Mouse (Mus musculus): Measurements from ENCODE around the gene Sbp. TPM values are rescaled to one million over a fixed set of nuclear protein-coding genes. Genes with fewer than 3 reads are reported as not detected.

Sbp gene
- not detected in 2 replicates for polyA plus RNA-seq (2012; rRNA removed)

DNA sequence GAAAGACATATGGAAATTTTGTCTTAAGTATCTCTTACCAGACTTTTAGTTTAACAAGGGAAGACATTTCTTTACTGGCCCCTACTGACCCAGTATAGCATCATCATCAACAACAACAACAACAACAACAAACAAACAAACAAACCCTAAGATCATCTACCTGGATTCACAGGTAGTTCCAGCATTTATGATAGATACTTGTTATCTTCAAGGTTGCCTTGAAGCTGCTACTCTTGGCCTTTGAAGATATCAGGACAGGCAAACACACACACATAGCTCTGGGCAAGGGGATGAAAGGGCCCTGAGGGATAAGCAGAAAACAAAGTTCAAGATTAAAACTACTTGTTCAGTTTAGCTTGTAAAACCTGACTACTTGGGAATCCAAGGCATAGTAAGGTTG lies at the start of gene Sbp:
Sbp (plus strand) TSS at position 301 of the 400 bp plus-strand sequence.

DNA sequence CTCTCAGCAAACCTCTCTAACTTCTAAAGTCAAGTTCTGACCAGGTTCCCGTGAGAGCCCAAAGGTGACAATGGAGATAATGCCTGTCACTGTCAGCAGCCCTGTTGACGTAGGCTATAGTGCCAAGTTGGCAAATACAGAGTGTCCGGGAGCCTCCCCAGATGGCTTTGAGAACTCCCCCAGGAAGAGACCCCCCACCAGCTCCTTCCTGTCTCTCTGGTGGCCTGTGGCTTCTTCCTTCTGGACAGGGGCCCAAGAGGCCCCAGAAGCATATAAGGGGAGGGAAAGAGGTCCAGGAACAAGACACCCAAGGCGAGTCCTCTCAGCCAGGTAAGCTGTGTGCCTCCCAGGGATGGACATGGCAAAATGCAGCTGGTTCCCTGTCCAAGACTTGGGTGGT lies 24.3 kb upstream of the Sbp start, which contains the start of gene Dcpp3:
Dcpp3 (plus strand) TSS at position 301 of the 400 bp plus-strand sequence.

DNA sequence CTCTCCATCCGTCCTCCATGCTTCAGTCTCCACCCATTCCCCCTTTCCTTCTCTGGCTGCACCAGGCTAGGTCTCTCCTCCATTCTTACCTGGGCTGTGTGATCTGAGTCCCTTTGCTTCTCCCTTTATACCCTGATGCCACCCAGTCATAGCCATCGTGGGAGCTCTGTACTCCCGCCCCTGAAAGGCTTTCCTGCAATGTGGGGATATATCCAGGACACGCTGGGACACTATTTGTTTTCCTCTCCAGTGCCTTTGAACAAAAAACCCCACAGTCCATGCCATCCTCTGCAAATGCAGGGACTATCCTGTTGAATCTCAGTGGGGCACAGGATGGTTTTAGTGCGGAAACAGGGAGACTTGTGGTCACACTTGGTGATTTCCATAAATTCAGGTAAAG lies 13.7 kb downstream of the Sbp start, which contains the start of gene Sbpl:
Sbpl (minus strand) TSS at position 101 of the 400 bp plus-strand sequence.

GRCm38 (mm10) chr17:23980297-23980909 lies 38.9 kb downstream of the Sbp start, which contains the start of gene Prss30:
Gene Prss30 (minus strand): TSS chr17:23980566.

Other genes with a start within 250 kb of the Sbp start
- gene 1520401A03Rik, start 218.9 kb upstream of the Sbp start, polyA plus RNA-seq (2012; rRNA removed), result 0.17 and 0.32 TPM in 2 replicates
- gene Pkmyt1, start 215.3 kb upstream of the Sbp start, polyA plus RNA-seq (2012; rRNA removed), result 19.8 and 20.8 TPM in 2 replicates
- 33.9 and 34.7 TPM in 2 replicates for gene Paqr4, start 200.8 kb upstream of the Sbp start, polyA plus RNA-seq (2012; rRNA removed)
- gene Kremen2, start 195.8 kb upstream of the Sbp start, polyA plus RNA-seq (2012; rRNA removed), result 1.3 and 1.6 TPM in 2 replicates
- 80.5 and 83.9 TPM in 2 replicates for gene Flywch1, start 170.1 kb upstream of the Sbp start, polyA plus RNA-seq (2012; rRNA removed)
- 46.4 and 59.7 TPM in 2 replicates for gene Flywch2, start 155.6 kb upstream of the Sbp start, polyA plus RNA-seq (2012; rRNA removed)
- 446 and 518 TPM in 2 replicates for gene Srrm2, start 151.1 kb upstream of the Sbp start, polyA plus RNA-seq (2012; rRNA removed)
- gene Elob, start 112.5 kb upstream of the Sbp start, polyA plus RNA-seq (2012; rRNA removed), result 883 and 917 TPM in 2 replicates
- gene Prss33, start 105.6 kb upstream of the Sbp start, polyA plus RNA-seq (2012; rRNA removed), result 0.26 and 0.27 TPM in 2 replicates
- 1.6 and 1.8 TPM in 2 replicates for gene Prss32, start 97.8 kb upstream of the Sbp start, polyA plus RNA-seq (2012; rRNA removed)
- 1.6 and 1.7 TPM in 2 replicates for gene Prss41, start 97.5 kb upstream of the Sbp start, polyA plus RNA-seq (2012; rRNA removed)
- gene Prss21, start 73.6 kb upstream of the Sbp start, polyA plus RNA-seq (2012; rRNA removed), result not detected in 2 replicates
- not detected in 2 replicates for gene Dcpp1, start 60.8 kb upstream of the Sbp start, polyA plus RNA-seq (2012; rRNA removed)
- gene Dcpp2, start 60.8 kb upstream of the Sbp start, polyA plus RNA-seq (2012; rRNA removed), result not detected in 2 replicates
- not detected in 2 replicates for gene Dcpp3, start 24.2 kb upstream of the Sbp start, polyA plus RNA-seq (2012; rRNA removed)
- gene Sbpl, start 13.6 kb downstream of the Sbp start, polyA plus RNA-seq (2012; rRNA removed), result not detected in 2 replicates
- 0.45 and 0.56 TPM in 2 replicates for gene Prss30, start 38.9 kb downstream of the Sbp start, polyA plus RNA-seq (2012; rRNA removed)
- 3.5 TPM in 1 of 2 replicates, not detected in the other for gene Prss22, start 56.4 kb downstream of the Sbp start, polyA plus RNA-seq (2012; rRNA removed)
- 11.0 TPM in 1 of 2 replicates, not detected in the other for gene Prss27, start 96.5 kb downstream of the Sbp start, polyA plus RNA-seq (2012; rRNA removed)
- 76.6 and 78.1 TPM in 2 replicates for gene Kctd5, start 131.8 kb downstream of the Sbp start, polyA plus RNA-seq (2012; rRNA removed)
- gene Pdpk1, start 209.3 kb downstream of the Sbp start, polyA plus RNA-seq (2012; rRNA removed), result 28.3 and 29.4 TPM in 2 replicates
- 28.0 and 29.8 TPM in 2 replicates for gene Amdhd2, start 222.1 kb downstream of the Sbp start, polyA plus RNA-seq (2012; rRNA removed)
- 1,667 and 1,726 TPM in 2 replicates for gene Atp6v0c, start 228.0 kb downstream of the Sbp start, polyA plus RNA-seq (2012; rRNA removed)

Measured in central nervous system, embryonic 18 days (tissue).